Mouse (Mus musculus): ENCODE data around the gene Sppl2a.

- TF ChIP-seq CTCF (IDR thresholded peaks at IDR 0.05; ENCODE audit: extremely low read depth, insufficient read depth, low read length): no peak
- TF ChIP-seq POLR2A (IDR thresholded peaks at IDR 0.05; ENCODE audit: extremely low read depth, insufficient read depth, low read length): no peak
Observed at GRCm38 (mm10) chr2:126916236-126916635, 16.8 kb downstream of the Sppl2a start.
